Mouse (Mus musculus): ENCODE results near the gene D630045J12Rik. TPM values are rescaled to one million over a fixed set of nuclear protein-coding genes. Genes with fewer than 3 reads are reported as not detected.

Gene D630045J12Rik
- total RNA-seq, 4 experiments from 2014 or later = 0.15 to 0.73 (median 0.24) TPM

DNA sequence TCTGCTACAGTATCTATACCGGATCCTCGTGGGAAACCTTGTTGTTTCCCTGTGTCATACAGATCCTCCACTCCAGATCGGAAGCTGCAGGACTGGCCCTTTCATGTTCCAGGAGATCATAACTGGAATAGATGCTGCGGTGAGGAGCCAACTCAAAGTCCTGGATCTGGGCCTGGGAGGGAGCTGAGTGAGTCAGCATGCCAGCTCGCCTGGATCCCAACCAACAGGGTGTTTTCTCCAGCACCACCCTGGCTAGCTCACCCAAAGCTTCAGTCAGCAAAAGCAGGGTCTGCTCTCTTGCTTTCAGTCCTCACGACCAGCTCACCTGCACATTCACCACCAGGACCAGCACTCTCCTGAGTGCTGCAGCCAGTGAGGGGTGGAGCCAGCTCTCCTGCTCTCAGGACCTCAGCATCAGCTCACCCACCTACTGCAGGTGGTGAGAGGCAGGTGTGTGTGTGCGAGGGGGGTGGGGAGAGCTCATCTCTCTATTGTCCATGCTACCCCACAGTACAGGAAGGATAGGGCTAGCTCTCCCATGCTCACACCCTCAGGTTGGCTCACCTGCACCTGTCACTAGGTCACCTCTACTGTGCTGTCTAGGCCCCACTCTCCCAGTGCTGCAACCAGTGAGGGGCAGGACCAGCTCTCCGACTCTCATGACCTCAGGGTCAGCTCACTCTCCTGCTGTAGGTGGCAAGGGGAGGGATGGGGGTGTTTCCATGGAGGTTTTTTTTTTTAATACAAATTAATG, 118.8 kb downstream of the D630045J12Rik start:
- peak in 1 of 2 experiments; percentile 57 for DNase-seq (ENCODE audit: low spot score in 2 of 2)

DNA sequence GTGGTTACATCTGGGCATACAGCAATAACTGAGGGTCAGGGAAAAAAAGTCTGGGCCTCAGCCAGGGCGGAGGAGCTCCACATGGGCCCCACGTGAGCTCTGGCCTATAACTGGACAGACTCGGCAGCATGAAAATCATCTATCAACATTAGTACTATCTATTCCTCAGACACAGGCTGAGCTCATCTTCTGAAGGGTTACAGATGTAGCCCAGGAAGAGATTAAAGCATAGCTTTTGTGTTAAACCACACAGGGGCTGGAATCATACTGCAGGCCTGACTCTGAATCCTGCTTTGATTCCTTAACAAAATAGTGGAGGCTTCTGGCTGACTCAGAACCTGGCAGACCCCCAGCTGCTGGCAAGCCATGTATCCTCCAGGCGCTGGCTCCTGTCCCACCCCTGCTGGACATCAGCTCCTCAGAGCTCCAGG, 122.0 kb downstream of the D630045J12Rik start:
- DNase-seq (ENCODE audit: low spot score in 2 of 2) = peak in 1 of 2 experiments; percentile 48

DNA sequence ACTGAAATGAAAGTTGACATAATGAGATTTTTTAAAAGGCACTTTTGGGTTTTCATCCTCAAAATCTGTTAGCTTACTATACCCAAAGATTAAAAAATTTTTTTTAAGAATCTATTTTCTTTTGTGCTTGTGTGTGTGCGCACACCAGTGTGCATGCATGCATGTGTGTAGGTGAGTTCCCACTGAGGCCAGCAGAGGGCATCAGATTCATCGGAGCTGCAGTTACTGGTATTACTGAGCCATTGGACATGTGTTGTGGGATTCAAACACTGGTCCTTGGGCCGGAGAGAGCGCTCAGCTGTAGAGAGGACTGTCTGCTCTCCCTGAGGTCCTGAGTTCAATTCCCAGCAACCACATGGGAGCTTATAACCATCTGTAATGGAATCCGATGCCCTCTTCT, 123.9 kb downstream of the D630045J12Rik start:
- no peak for DNase-seq (ENCODE audit: low spot score in 2 of 2)

DNA sequence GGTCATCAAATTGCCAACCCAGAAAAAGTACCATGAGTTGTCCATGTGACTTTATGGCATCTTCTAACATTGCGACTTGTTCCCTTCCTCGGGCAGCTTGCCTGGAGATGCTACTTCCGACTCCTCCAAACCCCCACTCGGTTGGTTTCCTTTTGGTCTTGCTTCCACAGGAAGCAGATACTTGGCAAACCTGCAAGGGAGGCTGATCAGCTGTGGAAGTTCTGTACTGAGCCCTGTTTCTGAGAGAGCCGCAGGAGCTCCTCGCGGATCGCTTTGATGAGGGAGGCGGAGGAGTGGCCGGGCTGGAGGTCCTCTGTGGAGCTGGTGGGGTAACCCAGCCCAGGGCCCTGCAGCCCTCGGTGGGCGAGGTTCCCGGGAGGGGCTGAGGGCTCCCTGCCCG, 125.7 kb downstream of the D630045J12Rik start:
- DNase-seq (ENCODE audit: low spot score in 2 of 2) = no peak

DNA sequence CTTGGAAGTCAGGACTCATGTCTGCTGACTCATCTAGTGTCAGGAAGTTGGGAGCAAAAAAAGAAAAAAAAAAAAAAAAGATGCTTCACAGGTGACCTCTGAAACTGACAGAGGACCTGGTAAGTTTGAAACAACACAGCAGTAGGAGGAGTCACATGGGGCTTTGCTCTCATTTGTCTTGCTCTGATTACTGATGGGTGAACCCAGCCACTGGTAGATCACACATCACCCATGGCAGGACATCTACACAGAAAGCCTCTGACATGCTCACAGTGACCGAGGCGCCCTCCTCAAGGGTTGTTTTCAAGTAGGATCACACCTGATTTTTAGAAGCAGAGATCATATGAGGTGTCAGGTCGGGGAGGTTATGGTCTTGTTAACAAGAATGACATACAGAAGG, 128.3 kb downstream of the D630045J12Rik start:
- DNase-seq (ENCODE audit: low spot score in 2 of 2) = no peak

DNA sequence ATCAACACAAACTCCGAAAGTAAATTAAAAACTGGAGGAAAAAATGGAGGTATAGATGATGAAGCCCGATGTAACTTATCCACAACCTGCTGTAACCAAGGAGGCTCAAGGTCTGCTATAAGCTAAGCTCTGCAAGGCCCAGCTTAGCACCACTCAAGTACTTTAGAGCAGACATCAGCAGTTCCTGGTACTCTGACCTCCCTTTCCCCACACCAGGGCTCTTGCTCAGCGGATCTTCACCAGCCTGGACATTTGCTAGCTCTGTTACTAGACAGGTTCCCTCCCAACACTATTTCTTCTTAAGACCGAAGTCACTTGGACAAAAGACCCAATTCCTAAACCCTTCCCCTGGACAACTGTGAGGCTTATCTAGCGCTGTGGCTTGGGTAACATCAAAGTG, 128.9 kb downstream of the D630045J12Rik start:
- DNase-seq (ENCODE audit: low spot score in 2 of 2) = no peak

DNA sequence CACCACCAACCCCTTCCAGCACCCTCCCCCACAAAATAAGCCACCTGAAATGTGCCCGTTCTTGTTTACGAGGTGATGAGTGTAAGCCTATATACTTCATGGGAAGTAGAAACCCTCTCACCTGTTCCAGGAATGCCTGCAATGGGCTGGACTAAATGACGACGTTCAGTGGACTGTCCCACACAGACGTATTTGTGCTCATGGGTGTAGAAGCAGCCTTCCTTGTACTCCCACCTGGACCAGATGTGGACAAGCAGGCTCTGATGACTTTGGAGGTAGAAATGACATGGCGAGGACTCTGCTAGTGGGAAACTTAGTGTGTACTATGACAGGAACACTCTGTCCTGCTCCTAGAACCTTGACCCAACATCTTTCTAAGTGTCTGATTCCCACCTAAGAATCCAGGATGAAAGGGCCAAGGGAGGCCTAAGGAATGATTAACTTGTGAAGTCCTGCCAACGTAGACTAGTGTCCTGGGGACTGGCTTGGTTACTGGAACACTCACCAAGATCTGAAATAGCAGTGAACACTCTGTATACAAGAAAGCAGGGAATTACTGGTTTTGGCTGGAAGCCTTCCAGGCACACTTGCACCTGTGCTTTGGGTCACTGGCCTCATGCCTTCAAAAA, 129.5 kb downstream of the D630045J12Rik start, which contains the start of gene Atp6v0a4:
Gene Atp6v0a4 (minus strand): TSS at position 380 of the 629 bp plus-strand sequence.
- DNase-seq (ENCODE audit: low spot score in 2 of 2) = no peak

DNA sequence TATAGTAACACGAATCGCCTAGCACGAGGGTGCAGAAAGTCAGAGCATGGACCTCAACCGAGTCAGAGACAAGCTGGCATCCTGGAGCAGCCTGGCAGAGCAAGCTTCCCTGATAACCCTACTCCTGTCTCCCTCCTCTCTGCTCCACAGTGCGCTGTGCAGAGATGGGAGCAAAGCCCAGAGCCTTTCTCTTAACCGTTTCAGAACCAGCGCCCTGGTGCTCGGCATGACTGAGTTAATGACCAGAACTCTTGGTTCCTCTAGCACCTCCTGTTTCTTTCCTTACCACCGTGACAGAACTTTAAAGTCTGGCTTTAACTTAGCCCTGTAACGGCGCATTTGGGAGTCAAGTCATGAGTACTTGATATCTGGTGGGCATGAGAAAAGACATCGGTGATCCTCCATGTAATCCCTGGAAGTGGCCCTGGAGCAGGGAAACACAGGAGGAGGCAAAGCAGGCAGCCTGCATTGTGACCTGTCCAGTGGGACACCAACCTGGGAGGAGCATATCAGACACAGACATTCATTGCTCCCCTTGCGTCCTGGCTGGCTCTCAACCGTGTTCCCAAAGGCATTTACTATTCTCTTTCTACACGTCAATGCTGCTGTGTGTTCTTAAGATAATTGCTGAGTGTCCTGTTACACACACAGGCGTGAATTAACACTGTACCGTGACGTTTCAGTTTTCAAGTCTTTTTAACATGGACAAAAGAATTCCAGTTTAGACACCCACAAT, 130.2 kb downstream of the D630045J12Rik start:
- no peak for DNase-seq (ENCODE audit: low spot score in 2 of 2)

DNA sequence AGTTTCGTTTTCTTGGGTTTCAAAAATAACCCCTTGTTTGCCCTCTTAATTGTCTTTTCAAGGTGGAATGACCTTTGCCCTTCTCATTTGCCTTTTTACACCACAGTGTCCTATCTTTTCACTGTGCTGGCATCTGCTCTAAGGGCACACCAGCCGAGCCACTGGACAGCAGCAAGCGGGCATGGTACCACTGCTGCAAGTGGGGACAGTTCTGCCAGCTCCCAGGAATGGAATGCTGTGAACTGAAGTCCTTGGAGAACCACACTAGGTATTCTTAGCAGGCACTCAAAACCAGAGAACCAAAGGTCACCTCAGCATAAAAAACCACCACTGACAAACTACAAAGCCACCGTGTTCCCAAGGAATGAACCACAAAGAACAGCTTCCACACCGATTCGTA, 131.0 kb downstream of the D630045J12Rik start:
- no peak for DNase-seq (ENCODE audit: low spot score in 2 of 2)

DNA sequence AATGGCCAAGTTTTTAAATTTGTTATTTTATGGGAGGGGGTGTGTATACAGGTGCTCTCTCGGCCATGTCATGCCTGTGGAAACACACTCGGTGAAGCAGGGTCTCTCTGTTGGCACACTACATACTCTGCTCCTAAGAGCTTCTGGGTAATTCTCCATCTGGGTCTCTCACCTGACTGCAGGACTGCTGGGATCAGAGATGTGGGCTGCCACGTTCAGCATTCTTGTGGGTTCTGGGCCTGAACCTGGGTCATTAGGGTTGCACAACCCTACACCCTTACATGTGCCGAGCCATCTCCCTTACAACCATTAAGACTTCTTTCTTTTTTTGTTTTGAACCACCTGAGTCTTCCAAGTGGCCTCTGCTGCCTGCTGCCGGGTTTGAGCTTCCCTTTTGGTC, 132.0 kb downstream of the D630045J12Rik start:
- DNase-seq (ENCODE audit: low spot score in 2 of 2) = no peak

DNA sequence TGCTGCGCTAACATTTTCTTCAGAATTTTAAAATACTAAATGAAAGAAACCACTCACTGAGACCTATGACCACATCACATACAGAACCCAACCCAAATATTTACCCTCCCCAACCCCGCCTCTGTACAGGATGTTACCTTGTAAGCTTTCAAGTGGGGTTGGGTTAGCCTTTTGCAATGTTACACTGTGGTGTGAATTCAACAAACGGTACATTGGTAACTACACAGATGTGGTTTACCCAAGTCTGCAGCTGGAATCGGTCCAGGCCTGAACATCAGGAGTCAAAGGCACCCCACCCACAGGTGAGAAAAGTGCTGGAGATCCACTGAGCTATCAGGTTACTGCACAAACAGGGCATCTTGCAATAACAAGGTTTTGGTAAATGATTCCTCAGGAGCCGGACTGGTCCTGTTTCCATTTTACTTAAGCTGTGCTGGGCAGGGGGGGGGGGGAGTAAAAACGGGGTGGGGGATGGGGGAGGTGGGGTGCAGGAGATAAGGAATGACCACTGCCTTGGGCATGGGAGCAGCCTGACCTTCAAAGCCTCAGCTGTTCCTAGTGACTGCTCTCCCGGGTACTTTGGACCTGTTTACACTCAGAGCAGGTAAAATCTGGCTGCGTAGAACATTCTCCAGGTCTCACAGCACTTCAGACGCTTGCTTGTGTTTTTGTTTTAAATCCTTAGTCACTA, 133.0 kb downstream of the D630045J12Rik start:
- DNase-seq (ENCODE audit: low spot score in 2 of 2) = no peak

DNA sequence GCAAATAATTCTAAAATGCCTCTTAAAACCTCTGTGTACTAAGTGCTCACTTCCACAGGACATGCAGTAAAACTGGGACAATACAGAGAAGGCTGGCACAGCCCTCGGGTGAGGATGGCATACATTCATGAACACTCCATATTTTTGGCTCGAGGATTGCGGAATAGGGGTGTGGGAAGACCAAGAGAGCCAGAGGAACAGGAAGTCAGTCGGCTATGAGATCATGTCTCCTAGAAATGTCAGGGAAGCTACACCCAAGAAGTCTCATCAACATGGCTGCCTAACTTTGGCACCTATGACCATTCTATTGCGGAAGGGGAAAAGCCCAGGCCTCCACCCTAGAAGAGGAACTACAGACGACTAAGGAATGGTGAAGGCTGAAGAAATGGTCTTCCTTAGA, 135.5 kb downstream of the D630045J12Rik start:
- no peak for DNase-seq (ENCODE audit: low spot score in 2 of 2)

DNA sequence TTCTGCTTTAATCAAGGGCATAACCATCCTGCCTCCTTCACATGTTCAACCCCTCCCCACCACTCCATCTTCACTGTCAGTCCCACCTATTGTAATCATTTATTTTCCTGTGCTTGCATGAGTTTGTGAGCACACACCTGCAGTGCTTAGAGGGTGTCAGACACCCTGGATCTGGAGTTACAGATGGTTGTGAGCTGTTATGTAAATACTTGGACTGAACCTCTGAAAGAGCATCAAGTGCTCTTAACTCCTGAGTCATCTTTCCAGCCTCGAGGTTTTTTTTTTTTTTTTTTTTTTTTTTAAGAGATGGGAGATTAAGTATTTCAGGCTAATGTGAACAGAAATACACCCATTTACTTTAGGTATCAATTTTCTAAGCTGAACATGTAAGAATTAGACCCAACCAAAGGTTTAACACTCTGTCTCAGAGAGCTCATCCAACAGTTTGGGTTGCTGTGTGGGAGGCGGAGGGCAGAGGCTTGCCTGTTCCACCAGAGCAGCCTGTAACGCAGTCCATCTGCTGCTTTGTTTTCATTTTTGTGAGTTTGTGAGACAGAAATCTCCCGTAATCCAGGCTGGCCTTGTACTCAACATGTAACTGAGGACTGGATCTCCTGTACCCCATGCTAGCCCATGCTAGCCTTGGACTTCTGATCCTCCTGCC, 137.6 kb downstream of the D630045J12Rik start:
- DNase-seq (ENCODE audit: low spot score in 2 of 2) = no peak

DNA sequence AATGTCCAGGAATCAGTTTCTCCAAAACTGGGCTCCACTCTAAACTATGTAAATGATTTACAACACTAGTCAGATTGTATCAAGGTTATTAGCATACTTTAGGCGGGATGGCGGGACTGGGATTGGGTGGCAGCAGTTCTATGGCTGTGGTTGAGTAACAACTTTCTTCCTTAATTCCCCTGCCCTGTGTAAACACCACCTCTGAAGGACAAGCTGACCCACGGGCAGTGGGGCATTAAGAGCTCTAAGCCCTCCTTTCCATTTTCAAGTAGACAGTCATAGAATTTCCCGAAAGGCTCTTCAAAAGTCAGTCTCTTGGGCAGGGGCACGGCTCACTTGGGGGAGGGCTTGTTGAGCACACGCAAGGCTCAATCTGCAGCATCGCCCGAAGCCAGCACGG, 142.9 kb downstream of the D630045J12Rik start:
- DNase-seq (ENCODE audit: low spot score in 2 of 2) = no peak

DNA sequence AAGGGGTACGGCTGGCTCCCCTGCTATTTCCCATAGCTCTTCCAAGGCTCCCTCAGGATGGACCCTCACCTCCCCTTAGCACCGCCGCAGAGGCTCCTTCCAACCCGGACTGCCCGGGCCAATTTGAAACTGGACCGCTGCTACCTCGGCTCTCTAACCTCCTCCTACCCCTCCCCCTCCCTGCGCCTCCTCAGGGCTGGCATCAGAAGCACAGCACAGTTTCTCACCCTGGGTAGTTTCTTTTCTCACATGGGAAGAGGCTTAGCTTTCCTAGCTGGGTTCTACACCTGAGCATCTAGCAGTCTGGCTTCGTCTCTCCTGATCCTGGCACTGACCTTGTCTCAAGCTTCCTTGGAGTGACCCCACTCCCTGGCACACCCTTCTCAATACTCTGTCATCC, 143.9 kb downstream of the D630045J12Rik start:
- DNase-seq (ENCODE audit: low spot score in 2 of 2) = no peak

DNA sequence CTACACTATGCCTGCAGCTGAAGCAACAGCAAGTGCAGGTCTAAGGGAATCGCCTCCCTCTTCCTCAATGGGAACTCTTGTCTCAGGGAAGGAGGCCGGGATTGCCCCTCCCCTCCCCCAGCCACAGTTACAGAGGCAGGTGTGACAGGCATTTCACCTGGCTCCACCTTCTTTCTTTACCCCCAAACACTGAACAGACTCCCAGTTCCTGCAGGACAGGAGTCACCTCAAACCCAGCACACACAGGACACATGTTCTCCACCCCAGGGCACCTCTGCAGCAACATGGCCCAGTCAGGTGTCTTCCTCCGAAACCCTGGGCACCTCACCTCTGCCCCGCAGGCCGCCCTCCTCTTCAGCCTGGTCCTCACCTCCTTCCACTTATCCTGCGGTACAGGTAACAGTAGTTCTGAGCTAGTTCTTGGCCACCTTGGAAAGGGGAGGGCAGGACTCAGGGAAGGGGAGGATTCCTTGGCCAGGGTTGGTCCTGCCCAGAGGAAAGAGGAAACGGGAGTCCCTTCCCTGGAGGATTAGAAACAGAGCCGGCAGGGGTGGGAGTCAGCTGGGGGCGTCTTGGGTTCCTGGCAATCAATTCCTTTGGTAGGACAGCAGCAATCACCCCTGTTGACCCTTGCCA, 144.5 kb downstream of the D630045J12Rik start, which contains the start of gene Tmem213:
Gene Tmem213 (plus strand): TSS at position 96 of the 636 bp plus-strand sequence.
- DNase-seq (ENCODE audit: low spot score in 2 of 2) = no peak

DNA sequence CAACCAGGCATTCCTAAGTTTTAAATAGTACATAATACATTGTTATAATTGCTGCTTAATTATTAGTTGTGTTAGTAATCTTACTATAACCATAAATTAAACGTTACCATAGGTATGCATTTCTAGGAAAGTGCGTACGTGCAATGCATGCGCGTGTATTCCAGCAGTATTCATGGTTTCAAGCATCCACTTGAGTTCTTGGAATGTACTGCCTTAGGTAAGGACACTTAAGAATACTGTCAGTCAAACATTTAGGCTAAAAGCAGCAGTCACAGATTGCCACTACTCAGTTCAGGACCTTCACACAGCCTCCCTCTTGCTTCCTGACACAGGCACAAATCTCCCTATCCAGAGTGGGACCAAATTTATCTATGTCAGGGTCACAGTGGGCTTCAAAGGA, 145.4 kb downstream of the D630045J12Rik start:
- DNase-seq (ENCODE audit: low spot score in 2 of 2) = no peak

DNA sequence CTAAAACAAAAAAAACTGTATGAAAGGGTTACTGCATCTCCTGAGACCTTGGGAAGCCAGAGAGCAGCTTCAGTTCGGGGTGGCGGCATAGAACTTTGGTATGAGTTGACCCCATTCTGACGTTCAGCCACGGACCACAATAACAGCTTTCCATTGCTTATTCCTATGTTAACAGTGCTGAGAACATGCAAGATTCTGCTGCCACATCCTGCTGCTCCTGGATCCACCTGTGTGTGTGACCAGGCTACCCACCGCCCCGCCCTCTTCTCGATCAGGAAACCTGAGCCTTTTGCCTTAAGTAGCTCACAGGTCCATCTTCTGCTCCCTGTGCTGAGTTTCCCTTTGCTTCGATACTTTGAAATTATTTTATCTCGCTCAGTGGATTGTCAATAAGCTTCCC, 147.9 kb downstream of the D630045J12Rik start:
- DNase-seq (ENCODE audit: low spot score in 2 of 2) = no peak

DNA sequence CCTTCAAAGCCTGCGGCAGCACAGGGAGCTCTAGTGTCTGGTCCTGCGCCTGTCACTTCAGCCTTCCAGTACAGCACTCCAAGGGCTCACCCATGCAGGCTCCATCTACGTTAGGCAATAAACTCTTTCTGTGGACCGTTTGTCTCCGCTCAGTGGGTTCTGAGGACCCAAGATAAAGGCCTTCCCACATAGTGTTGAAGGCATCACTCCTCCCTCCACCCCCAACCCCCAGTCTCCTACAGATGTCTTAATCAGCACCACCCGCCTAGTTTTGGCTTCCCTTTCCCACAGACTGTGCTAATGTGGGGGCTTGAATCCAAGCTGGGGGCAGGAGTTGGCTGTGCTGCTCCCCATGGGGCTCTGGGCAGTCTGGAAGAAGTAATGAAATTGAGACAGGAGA, 150.0 kb downstream of the D630045J12Rik start:
- no peak for DNase-seq (ENCODE audit: low spot score in 2 of 2)

DNA sequence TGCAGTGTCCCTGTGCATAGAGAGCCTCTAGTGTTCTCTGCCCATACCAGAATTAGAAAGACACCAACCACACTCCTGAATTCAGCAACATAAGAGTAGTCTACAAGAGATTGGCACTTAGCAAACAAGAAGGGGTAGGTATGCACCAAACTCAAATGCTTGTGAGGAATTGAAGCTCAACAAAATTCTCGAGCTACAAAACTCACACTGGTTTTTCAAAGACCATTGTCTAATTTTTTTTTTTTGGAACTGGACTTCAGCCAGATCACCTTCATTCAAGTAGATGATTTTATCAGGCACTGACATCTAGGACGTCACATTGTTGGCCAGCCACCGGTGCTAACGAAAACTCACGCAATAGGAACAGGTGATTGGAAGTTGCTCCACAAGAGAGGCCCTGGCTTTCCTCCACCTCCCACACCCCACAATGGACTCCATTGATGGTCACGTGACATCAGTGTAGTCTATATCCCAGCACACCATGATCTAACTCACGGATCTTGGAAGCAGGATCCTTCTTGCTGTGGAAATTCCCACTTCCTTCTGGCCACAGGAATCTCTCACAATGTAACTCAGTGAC, 151.5 kb downstream of the D630045J12Rik start:
- DNase-seq (ENCODE audit: low spot score in 2 of 2) = no peak
